In genomic region chr5:145116916-145117315, GRCm38 (mm10) we compare ENCODE assay signal across 9 mouse cellular contexts. TPM values are rescaled to one million over a fixed set of nuclear protein-coding genes. Genes with fewer than 3 reads are reported as not detected.
A peak's percentile ranks its signal among the peaks of the same experiment; 100 is the strongest.
DNase-seq lines count a peak whose midpoint lies in the region; ATAC-seq and TF ChIP-seq lines count a peak whose summit lies in the region.
"Had no signal": no experiment of that assay in that cellular context is flagged by ENCODE, and none has a peak within 500 bp of the region (broad histone marks: within the 10 kb centered on the region; RNA-seq: fewer than 3 reads in every experiment).

No protein-coding gene starts in this region.

- intact Hi-C loops in gastrocnemius, postnatal 14 days (cut with DNase I; ENCODE audit: low total_unique reads) = no loop called here

- no peaks in the 10 kb centered on the region for H3K27me3 ChIP-seq in kidney, embryonic 14.5 days (ENCODE audit: control insufficient read depth, insufficient read depth, low read length)
- H3K27me3 ChIP-seq in spleen, adult 2 months (ENCODE audit: control insufficient read depth, insufficient read depth, low read length) = no peaks in the 10 kb centered on the region

- H3K4me3 ChIP-seq in kidney, embryonic 14.5 days (ENCODE audit: low read length) = no peak overlapping the region; the same call in 1 of the 2 replicates
- peak overlapping the region; percentile 45; the same call in 1 of the 2 replicates for H3K4me3 ChIP-seq in spleen, adult 2 months (ENCODE audit: extremely low read depth, insufficient read depth, insufficient read length)

- ATAC-seq in kidney, embryonic 14.5 days (ENCODE audit: low FRiP score, low TSS enrichment) = no peak

- no peak for TF ChIP-seq POLR2A in spleen, adult 2 months (IDR thresholded peaks at IDR 0.05; ENCODE audit: low read depth, low read length)

- H3K9ac ChIP-seq in kidney, embryonic 14.5 days (ENCODE audit: low read depth, low read length) = 0 out of 2 replicates have a peak overlapping the region, but pooled peaks have one; percentile 18

- H3K36me3 ChIP-seq in kidney, embryonic 14.5 days (ENCODE audit: control insufficient read depth, insufficient read depth, low read length) = no peaks in the 10 kb centered on the region; the same call in 1 of the 2 replicates
- H3K36me3 ChIP-seq in spleen, adult 2 months (ENCODE audit: control insufficient read depth, insufficient read depth, low read length) = peaks cover 15% of the 10 kb centered on the region

- TF ChIP-seq CTCF in spleen, adult 2 months (IDR thresholded peaks at IDR 0.05; ENCODE audit: extremely low read depth, insufficient read depth, insufficient read length, insufficient replicate concordance) = peak; percentile 50; the same call in 1 of the 2 replicates

- WGBS in kidney, embryonic 14.5 days = 51% methylated on average over 10 of the region's 10 CpGs
- WGBS in spleen, adult 2 months = 58% methylated on average over 10 of the region's 10 CpGs

- no peaks in the 10 kb centered on the region for H3K9me3 ChIP-seq in kidney, embryonic 14.5 days (ENCODE audit: control insufficient read depth, low read length)

- H3K27ac ChIP-seq in kidney, embryonic 14.5 days (ENCODE audit: low read depth, low read length) = peak overlapping the region; percentile 82; the same call in 1 of the 2 replicates
- peak overlapping the region; percentile 89 for H3K27ac ChIP-seq in spleen, adult 2 months (ENCODE audit: insufficient read depth, low read length)

- no peak overlapping the region; the same call in 1 of the 2 replicates for H3K4me2 ChIP-seq in kidney, embryonic 14.5 days (replicated peaks; ENCODE audit: low read depth, low read length)

- DNase-seq in right cerebral cortex, postnatal 14 days = peak; percentile 70
- DNase-seq in right cerebral cortex, postnatal 25 days = no peak
- peak; percentile 80 to 87 for DNase-seq in adrenal gland, postnatal 36 days
- DNase-seq in gastrocnemius, postnatal 14 days = peak; percentile 74
- DNase-seq in lung, postnatal 10 days = peak; percentile 91
- DNase-seq in spleen, adult 2 months (ENCODE audit: low read depth in 1 of 2, low spot score in 2 of 2) = peak in 1 of 2 experiments; percentile 57
- DNase-seq in frontal cortex, postnatal 36 days (ENCODE audit: low spot score in 2 of 2) = no peak

- H3K4me1 ChIP-seq in kidney, embryonic 14.5 days (ENCODE audit: control insufficient read depth, insufficient read depth, low read length) = peaks cover 24% of the 10 kb centered on the region
- peaks cover 14% of the 10 kb centered on the region; the same call in 1 of the 2 replicates for H3K4me1 ChIP-seq in spleen, adult 2 months (ENCODE audit: control insufficient read depth, insufficient read depth, insufficient read length)

RNA-seq across cellular contexts. Expression of gene Arpc1b, which starts 2.9 kb away (rescaled TPM):
- total RNA-seq in adrenal gland, postnatal 36 days (2021) = 100 to 1,000 TPM; 241 to 271 TPM
- 10 to 100 TPM; 58.6 to 66.5 TPM for total RNA-seq in gastrocnemius, postnatal 14 days (2021)
- 115 and 163 TPM in 2 replicates for polyA plus RNA-seq in kidney, embryonic 14.5 days (2014; fragmentation: Nextera tagmentation; extraction: Ambion mirVana)
- 780 and 1,055 TPM in 2 replicates for polyA plus RNA-seq in spleen, adult 2 months (2012; rRNA removed)

RNA-seq across cellular contexts. Expression of gene Pdap1, which starts 23.1 kb away (rescaled TPM):
- total RNA-seq in adrenal gland, postnatal 36 days (2021) = 10 to 100 TPM; 88.0 to 92.1 TPM
- 10 to 100 TPM; 55.4 to 58.5 TPM for total RNA-seq in gastrocnemius, postnatal 14 days (2021)
- 113 and 152 TPM in 2 replicates for polyA plus RNA-seq in kidney, embryonic 14.5 days (2014; fragmentation: Nextera tagmentation; extraction: Ambion mirVana)
- 17.8 and 18.4 TPM in 2 replicates for polyA plus RNA-seq in spleen, adult 2 months (2012; rRNA removed)

RNA-seq across cellular contexts. Expression of gene Bud31, which starts 23.2 kb away (rescaled TPM):
- 100 to 1,000 TPM; 113 to 117 TPM for total RNA-seq in adrenal gland, postnatal 36 days (2021)
- 10 to 100 TPM; 59.0 to 59.8 TPM for total RNA-seq in gastrocnemius, postnatal 14 days (2021)
- polyA plus RNA-seq in kidney, embryonic 14.5 days (2014; fragmentation: Nextera tagmentation; extraction: Ambion mirVana) = 205 and 251 TPM in 2 replicates
- polyA plus RNA-seq in spleen, adult 2 months (2012; rRNA removed) = 26.7 and 30.4 TPM in 2 replicates

RNA-seq across cellular contexts. Expression of gene Kpna7, which starts 33.1 kb away (rescaled TPM):
- total RNA-seq in adrenal gland, postnatal 36 days (2021) = not detected
- not detected for total RNA-seq in gastrocnemius, postnatal 14 days (2021)
- polyA plus RNA-seq in kidney, embryonic 14.5 days (2014; fragmentation: Nextera tagmentation; extraction: Ambion mirVana) = not detected in 2 replicates
- polyA plus RNA-seq in spleen, adult 2 months (2012; rRNA removed) = not detected in 2 replicates
- total RNA-seq: layer of hippocampus, adult 18-20 months had no signal

RNA-seq across cellular contexts. Expression of gene Arpc1a, which starts 33.3 kb away (rescaled TPM):
- 100 to 1,000 TPM; 120 to 123 TPM for total RNA-seq in adrenal gland, postnatal 36 days (2021)
- total RNA-seq in gastrocnemius, postnatal 14 days (2021) = 10 to 100 TPM; 32.9 to 38.3 TPM
- polyA plus RNA-seq in kidney, embryonic 14.5 days (2014; fragmentation: Nextera tagmentation; extraction: Ambion mirVana) = 138 and 149 TPM in 2 replicates
- 49.7 and 54.0 TPM in 2 replicates for polyA plus RNA-seq in spleen, adult 2 months (2012; rRNA removed)

Comparison
In these comparisons a context has a peak if more than half of its experiments do, and no peak if none do; other contexts are left out.
1. DNase-seq: peak in right cerebral cortex, postnatal 14 days (single experiment), adrenal gland, postnatal 36 days (2 of 2), gastrocnemius, postnatal 14 days (single experiment) and lung, postnatal 10 days (single experiment); none in right cerebral cortex, postnatal 25 days (single experiment) and frontal cortex, postnatal 36 days (0 of 2).